Mouse (Mus musculus): ENCODE results near the gene Serpina1f.

DNA sequence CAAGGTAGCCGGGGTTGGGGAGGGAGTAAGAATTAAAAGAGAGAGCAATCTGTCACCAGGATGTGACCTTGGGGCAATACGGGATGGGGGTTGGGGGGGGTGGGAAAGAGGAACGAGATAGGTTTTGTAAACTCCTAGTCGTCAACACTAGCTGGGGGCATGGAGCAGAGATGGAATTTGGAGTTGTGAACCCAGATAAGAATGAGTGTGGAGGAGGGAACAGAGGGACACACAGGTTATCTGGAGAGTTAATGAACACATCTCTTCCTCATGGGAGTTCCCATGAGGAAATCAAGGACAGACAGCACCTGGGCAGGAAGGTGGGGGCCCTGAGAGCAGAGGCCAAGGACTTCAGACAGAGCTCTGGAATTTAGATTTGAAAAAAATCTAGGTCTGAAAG, 10.8 kb upstream of the Serpina1f start:
- TF ChIP-seq CTCF (IDR thresholded peaks at IDR 0.05; ENCODE audit: low read depth) (no peak), EP300 (optimal IDR thresholded peaks at IDR 0.05) (no peak)

Data from stomach, postnatal 0 days (tissue).